Mouse (Mus musculus) right cerebral cortex, adult 2 months (tissue): ENCODE measurements at regions not wholly inside any gene's neighbourhood (a gene's known extent, or its start where the extent isn't known, plus 50 kb on each side); places are given as distances from the start of the nearest gene placed in this dataset.
A peak's percentile ranks its signal among the peaks of the same experiment; 100 is the strongest.
"Not testable (repeated sequence)": the region's sequence is repeated elsewhere in the genome, so short reads cannot be mapped to it uniquely, and the experiment has no call there.

Source experiments
- DNase-seq, 2 experiments: peaks; one replicate each; pipeline ENCODE4 v3.0.0; 2021 to 2022; ENCODE audit warnings: low spot score in 2 of 2

GRCm38 (mm10) chr15:3171774-3172173 is 96.6 kb upstream of the Selenop start:
- no peak for DNase-seq

GRCm38 (mm10) chr15:3174072-3174471 is 94.3 kb upstream of the Selenop start:
- DNase-seq, result no peak

GRCm38 (mm10) chr15:3174848-3175247 is 93.5 kb upstream of the Selenop start:
- no peak for DNase-seq

GRCm38 (mm10) chr15:3201912-3202653 is 66.3 kb upstream of the Selenop start:
- peak; percentile 57 to 68 for DNase-seq

DNA sequence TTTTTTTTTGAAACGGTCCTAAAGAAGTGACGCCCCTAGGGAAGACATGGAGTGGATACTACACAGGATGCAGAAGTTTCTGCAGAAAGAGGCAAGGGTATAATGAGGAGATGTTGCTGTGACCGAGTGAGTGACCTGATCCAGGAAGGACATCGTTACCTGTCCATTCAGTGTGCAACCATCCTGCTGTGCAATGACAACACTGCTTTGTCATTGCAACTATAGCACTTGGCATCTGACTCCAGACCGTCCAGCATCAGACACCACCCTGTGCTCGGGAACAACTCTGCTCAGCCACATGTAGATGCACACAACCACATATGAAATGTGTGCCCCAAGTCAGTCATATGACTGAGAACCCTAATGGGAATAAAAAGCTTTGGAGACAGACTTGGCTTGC is 62.8 kb upstream of the Selenop start:
- DNase-seq, result no peak

DNA sequence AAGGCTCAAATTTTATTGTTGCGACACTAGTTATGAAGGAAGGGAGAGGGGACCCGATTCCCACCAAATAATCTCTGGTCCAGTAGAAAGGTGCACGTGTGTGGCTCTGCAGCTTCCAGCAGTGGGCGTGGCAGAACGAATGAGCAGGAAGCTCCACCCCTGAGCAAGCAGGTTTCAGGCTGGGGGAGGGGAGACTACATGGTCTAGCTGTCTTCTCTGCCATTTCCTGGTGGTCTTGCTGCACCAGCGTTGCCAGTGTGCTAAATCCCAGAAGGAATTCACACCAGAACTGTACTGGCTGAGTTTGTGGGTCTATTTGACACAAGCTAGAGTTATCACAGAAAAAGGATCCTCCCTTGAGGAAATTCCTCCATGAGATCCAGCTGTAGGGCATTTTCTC is 62.3 kb upstream of the Selenop start:
- not testable (repeated sequence) for DNase-seq

GRCm38 (mm10) chr15:3213721-3214120 is 54.6 kb upstream of the Selenop start:
- peak; percentile 62 to 67 for DNase-seq

GRCm38 (mm10) chr15:3215201-3215600 is 53.1 kb upstream of the Selenop start:
- DNase-seq, result no peak
